Mouse (Mus musculus): ENCODE data around the gene Tnfaip8l2.
"Not testable (repeated sequence)": the region's sequence is repeated elsewhere in the genome, so short reads cannot be mapped to it uniquely, and the experiment has no call there.

The Tnfaip8l2 gene

DNA sequence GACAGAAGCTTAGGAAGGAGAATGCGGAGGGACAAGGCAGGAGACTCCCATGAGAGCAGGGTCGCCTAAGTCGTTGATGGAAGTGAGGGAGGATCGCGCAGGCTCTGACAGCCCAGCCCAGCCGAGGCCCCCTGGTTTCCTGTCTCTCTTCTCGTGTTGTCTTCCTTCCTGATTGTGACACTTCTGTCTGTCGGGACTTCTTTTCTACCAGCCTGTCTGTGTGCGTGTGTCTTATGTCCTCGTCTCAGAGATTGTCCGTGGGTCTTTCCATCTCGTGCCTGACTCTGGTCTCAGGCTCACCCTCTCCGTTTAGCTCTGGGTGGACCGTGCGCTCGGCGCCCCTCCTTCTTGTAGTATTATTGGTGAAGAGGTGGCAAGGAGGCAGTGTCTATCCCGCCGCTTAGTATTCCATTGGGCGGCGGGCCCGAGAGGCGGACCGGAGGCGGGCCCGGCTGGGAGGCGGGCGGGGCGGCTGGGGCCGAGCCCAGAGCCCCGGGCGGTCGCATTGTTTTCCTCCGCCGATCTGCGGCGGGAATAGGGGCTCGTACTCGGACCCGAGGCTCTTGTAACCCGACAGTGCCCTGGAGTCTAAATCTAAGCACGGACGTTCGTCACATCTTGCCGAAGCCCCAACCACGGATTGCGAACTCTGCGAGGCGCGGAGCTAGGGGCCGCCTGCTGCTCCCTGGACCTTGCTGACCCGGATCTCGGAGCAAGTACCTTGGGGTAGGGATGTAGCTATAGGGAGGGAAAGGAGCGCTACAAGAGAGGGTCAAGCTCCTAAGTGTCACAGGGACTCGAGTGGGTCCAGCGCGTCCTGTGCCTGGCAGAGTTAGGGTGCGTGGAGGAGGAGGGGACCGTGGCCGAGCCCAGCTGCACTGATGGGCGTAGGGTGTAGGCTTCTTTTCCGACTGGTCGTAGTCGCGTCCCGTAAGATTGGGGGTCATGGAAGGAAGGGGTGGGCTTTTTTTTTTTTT is 18.1 kb upstream of the Tnfaip8l2 start, which contains the start of gene Sema6c:
Gene Sema6c (plus strand): TSS at position 471 of the 977 bp plus-strand sequence.
- DNase-seq, result peak; percentile 93

DNA sequence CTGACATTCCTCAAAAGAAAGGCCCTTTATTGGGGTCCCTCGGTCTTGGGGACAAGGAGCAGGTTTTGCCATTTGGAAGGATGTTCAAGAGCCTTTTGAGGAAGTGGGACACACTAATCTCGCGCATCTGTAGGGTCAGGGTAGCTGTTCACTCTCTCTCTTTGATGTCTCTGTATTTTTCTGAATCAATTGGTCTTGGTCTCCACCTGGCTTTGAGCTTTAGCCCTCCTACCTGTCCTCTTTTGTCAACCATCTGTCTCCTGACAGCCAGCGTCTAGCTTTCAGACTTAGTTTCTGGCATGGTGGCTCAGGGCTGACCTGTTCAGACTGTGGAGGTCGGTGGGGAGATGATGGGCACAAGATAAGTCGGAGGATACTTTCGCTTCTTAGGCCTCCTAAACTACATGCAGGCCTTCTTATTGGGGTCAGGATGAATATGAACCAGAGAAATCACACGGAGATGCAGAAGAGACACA is 17.4 kb upstream of the Tnfaip8l2 start:
- no peak for DNase-seq

GRCm38 (mm10) chr3:95153874-95154273 is 11.7 kb upstream of the Tnfaip8l2 start:
- DNase-seq, result no peak

DNA sequence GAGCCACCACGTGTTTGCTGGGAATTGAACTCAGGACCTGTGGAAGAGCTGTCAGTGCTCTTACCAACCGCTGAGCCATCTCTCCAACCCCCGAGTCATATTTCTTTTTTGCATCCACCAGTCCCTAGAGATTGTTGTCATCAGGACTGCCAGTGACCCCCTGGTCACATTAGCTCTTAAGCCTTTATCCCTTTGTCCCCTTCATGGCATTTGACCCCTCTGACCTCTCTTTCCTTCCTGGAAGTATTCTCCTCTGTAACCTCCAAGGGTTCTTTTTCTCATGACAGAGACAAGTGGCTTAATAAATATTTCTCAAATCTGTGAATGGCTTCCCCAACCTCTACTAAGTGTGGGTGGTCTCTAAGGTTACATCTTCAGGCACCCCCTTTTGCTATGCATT is 5.8 kb upstream of the Tnfaip8l2 start:
- DNase-seq, result no peak

- peak; percentile 79 for DNase-seq
Measured at GRCm38 (mm10) chr3:95142617-95143011, 454 bp upstream of the Tnfaip8l2 start.

DNA sequence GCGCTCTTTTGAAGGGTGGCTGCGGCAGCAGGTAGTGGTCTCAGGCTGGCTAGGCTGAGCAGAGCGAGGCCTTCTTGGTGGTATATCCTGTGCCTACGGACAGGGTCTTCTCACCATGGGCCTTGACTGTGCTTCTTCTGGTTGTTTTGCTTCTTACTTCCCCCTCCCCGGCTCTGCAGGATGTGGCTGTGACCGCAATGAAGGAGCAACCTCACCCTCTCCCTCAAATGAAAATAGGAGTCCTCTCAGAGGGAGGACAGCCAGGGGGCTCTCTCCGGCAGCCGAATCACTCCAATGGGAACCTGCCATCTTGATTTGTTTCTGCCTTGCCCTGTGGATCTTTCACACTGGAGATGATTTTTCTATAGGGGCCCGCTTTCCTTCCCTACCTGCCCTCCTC is 686 bp downstream of the Tnfaip8l2 start:
- no peak for DNase-seq

- no peak for DNase-seq
Measured at GRCm38 (mm10) chr3:95140795-95141194, 1.4 kb downstream of the Tnfaip8l2 start.

- DNase-seq, result no peak
Measured at GRCm38 (mm10) chr3:95140289-95140595, 1.9 kb downstream of the Tnfaip8l2 start.

DNA sequence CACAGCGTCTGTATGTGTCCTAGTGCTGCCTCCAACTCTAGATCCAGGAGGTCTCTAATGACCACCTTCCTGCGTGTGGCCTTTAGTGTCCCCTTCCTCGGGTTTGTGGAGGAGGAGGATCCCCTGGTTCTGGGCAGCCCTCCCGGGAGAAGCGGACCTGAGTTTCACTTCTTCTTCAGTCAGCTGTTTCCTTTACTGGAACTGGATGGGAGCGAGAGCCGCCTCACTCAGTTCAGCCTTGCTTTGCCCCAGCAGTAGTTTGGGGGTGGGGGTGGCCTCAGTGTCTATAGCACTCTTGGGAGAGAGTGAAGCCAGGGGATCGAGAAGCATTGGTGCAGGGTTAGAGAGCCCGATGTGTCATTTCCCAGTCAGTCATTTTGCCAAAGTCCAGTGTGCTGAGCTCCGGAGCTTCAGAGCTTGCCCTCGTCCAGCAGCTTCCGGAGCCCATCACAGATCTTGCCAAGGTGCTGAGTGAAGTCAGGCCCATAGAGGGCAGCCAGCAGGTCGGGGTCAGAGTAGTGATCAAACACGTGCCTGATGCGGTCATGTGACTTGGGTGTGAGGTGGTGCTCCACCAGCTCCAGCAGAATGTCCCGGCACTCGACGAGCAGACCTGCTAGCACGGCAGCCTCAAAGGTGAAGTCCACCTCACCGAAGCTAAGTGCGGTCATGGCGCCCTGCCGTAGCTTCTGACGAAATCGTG is 2.4 kb downstream of the Tnfaip8l2 start:
- no peak for DNase-seq

DNA sequence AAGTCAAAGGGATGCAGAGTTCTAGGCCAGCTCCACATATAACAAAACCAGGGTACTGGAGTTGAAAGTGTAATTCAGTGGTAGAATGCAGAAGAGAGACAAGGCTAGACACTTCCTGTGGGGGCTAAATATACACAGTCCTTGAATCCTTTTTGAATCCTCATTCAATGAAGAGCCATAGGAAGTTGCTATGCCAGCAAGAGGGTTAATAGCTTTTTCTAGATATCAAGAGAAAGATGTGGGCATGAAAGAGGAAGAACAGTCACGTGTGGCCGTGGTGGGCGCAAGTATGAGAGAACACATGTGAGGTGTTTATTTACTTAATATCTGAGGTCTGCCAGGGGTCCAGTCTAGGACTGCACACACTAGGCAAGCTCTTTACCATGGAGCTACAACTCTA is 5.8 kb downstream of the Tnfaip8l2 start:
- no peak for DNase-seq

- no peak for DNase-seq
Measured at GRCm38 (mm10) chr3:95135433-95136052, 6.6 kb downstream of the Tnfaip8l2 start.

GRCm38 (mm10) chr3:95135023-95135422 is 7.1 kb downstream of the Tnfaip8l2 start:
- DNase-seq, result no peak

DNA sequence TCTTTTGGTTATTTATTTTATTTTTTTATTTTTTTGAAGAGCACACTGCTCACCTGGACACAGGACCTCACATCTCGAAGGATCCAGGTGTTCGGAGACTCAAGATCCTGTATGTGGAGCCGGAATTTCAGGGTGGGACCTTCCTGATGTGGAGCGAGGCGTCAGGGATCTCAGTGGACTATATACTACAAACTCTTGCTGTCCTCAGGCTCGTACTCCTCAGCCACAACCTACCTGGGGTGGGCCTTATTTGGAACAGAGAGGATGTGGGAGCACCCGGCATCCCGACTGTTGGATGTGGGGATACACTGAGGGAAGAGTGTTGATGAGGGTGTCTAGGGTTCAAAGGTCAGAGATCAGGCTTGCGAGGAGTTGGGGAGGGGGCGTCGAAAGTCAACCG is 8.0 kb downstream of the Tnfaip8l2 start:
- DNase-seq, result not testable (repeated sequence)

- peak; percentile 95 for DNase-seq
Measured at GRCm38 (mm10) chr3:95133680-95134101, 8.5 kb downstream of the Tnfaip8l2 start, which contains the start of the genes Scnm1 and Lysmd1. Gene Scnm1, minus strand, starts transcription at chr3:95134011. Gene Lysmd1, plus strand, starts transcription at chr3:95134088.

- DNase-seq, result no peak
Measured at GRCm38 (mm10) chr3:95133176-95133575, 9.0 kb downstream of the Tnfaip8l2 start.

DNA sequence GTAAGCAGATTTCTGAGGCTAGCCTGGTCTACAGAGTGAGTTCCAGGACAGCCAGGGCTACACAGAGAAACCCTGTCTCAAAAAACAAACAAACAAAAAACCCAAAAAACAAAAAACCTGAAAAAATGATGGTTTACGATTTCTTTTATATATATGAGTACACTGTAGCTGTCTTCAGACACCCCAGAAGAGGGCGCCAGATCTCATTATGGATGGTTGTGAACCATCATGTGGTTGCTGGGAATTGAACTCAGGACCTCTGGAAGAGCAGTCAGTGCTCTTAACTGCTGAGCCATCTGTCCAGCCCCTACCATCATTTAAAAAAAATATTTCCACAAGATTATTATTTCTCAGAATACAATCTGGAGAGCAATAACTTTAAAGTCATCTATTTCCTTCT is 9.8 kb downstream of the Tnfaip8l2 start:
- not testable (repeated sequence) for DNase-seq

GRCm38 (mm10) chr3:95130081-95130480 is 12.1 kb downstream of the Tnfaip8l2 start:
- no peak for DNase-seq

GRCm38 (mm10) chr3:95129226-95129651 is 12.9 kb downstream of the Tnfaip8l2 start:
- DNase-seq, result no peak

GRCm38 (mm10) chr3:95124972-95125371 is 17.2 kb downstream of the Tnfaip8l2 start:
- DNase-seq, result no peak

DNA sequence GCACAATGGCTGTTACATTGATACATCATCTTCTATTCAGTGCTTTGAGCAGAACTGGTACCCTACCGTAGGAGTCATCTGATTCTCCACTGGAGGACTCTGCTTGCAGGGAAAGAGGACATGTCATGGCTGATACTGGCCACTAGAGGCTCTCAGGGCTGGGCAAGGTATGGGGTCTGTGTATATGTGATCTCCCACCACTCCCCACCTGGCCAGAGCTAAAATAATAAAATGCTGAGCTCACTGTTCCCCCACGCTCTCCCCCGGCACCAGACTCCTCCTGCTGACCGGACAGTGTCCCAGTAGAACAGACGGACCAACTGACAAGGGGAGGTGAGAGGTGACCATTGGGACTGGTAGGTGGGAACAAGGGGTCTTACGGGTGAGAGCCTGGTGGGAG is 17.9 kb downstream of the Tnfaip8l2 start, which contains the start of gene Tmod4:
Gene Tmod4 (plus strand): TSS at position 231 of the 400 bp plus-strand sequence.
- no peak for DNase-seq

DNA sequence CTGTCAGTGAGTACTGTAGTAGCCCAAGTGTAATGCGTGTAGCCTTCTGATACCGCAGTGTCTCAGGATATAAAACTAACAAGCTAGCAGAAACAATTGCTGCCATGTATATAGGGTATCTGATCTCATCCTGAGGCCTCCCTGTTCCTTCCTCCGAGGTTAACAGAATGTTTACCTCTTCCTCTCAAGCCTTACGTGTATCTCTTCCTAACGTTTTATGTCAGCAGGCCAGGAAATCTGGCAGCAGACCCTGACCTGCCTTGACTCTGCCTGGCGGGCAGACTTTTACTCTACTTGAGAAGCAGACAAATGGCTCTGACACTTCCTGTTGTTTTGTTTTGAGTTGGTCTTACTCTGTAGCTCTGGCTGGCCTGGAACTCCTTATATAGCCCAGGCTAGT is 20.6 kb downstream of the Tnfaip8l2 start:
- DNase-seq, result no peak

- DNase-seq, result no peak
Measured at GRCm38 (mm10) chr3:95117751-95118150, 24.4 kb downstream of the Tnfaip8l2 start.

DNA sequence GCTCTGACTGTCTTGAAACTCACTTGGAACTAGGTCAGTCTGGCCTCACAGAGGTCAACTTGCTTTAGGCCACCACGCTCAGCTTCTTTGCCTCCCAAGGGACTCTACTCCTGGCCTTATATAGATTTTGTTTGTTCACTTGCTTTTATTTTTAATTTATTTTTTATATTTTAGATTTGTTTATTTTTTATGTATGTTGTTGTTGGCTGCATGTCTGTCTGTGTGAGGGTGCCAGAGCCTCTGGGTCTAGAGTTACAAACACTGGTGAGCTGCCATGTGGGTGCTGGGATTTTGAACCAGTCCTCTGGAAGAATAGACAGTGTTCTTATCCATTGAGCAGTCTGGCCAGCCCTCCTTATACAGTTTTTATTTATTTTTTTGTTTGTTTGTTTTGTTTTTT is 29.4 kb downstream of the Tnfaip8l2 start:
- DNase-seq, result no peak

All from right cerebral cortex, adult 18-20 months (tissue).